In the genomic region with DNA sequence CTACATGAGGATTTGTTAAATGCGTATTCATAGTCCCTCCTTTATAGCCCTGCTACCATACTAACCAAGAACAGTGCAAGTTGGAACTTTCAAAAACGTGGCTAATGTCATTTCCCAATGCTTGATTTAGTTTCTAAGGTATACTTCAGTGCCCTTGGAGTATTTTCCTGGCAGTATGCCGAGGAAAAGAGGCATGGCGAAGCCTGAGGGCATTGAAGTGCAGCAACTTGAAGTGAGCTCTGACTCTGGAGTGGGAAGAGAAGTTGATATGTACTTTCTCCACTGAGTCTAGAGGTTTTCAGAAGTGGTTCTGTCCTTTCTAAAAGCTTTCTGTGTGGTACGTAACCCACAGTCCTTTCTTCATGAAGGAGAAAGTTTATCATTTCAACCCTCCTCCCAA, we compare ENCODE assay signal across 19 mouse cellular contexts. TPM values are rescaled to one million over a fixed set of nuclear protein-coding genes. Genes with fewer than 3 reads are reported as not detected.
A peak's percentile ranks its signal among the peaks of the same experiment; 100 is the strongest.
DNase-seq lines count a peak whose midpoint lies in the region; ATAC-seq and TF ChIP-seq lines count a peak whose summit lies in the region.
"Had no signal": no experiment of that assay in that cellular context is flagged by ENCODE, and none has a peak within 500 bp of the region (broad histone marks: within the 10 kb centered on the region; RNA-seq: fewer than 3 reads in every experiment).

No protein-coding gene starts in this region.

- peaks cover 7% of the 10 kb centered on the region; the same call in 1 of the 2 replicates for H3K36me3 ChIP-seq in lung, postnatal 0 days (ENCODE audit: insufficient read depth, low read length)
- peaks cover 6% of the 10 kb centered on the region; the same call in 1 of the 2 replicates for H3K36me3 ChIP-seq in liver, postnatal 0 days (replicated peaks; ENCODE audit: insufficient read depth, low read length)
- no peaks in the 10 kb centered on the region for H3K36me3 ChIP-seq in hindbrain, postnatal 0 days (ENCODE audit: insufficient read depth, low read length)

- H3K4me1 ChIP-seq in lung, postnatal 0 days (ENCODE audit: insufficient read depth, low read depth, low read length), result no peaks in the 10 kb centered on the region
- H3K4me1 ChIP-seq in liver, postnatal 0 days (ENCODE audit: insufficient read depth), result peaks cover 2% of the 10 kb centered on the region; the same call in 1 of the 2 replicates
- H3K4me1 ChIP-seq in hindbrain, postnatal 0 days (ENCODE audit: insufficient read depth, low read length), result no peaks in the 10 kb centered on the region
- H3K4me1 ChIP-seq: limb, embryonic 13.5 days; midbrain, embryonic 10.5 days; neural tube, embryonic 13.5 days had no signal

- TF ChIP-seq EP300 in lung, postnatal 0 days (IDR thresholded peaks at IDR 0.05), result peak; percentile 90
- TF ChIP-seq EP300 in liver, postnatal 0 days (IDR thresholded peaks at IDR 0.05; ENCODE audit: low read depth), result no peak

- DNase-seq in adrenal gland, postnatal 14 days, result peak; percentile 11
- DNase-seq in adrenal gland, adult 8-10 months, result no peak
- DNase-seq in fat pad, adult 2 months (ENCODE audit: extremely low read depth, low read depth, low spot score), result peak; percentile 16
- peak; percentile 77 for DNase-seq in kidney, postnatal 14 days
- DNase-seq in lung, postnatal 0 days (ENCODE audit: low spot score), result peak; percentile 90
- DNase-seq in liver, postnatal 0 days, result no peak
- no peak for DNase-seq in hindbrain, postnatal 0 days (ENCODE audit: low spot score)
- DNase-seq in cerebellum, adult 11 months, result no peak
- DNase-seq: cerebellum, adult 11-12 months; heart, postnatal 36 days; right cerebral cortex, postnatal 4 days; thymus, adult 2 months had no signal

- H3K27me3 ChIP-seq in lung, postnatal 0 days (replicated peaks; ENCODE audit: insufficient read depth, low read length), result no peaks in the 10 kb centered on the region
- H3K27me3 ChIP-seq in liver, postnatal 0 days (ENCODE audit: insufficient read depth, low read length), result no peaks in the 10 kb centered on the region
- no peaks in the 10 kb centered on the region for H3K27me3 ChIP-seq in hindbrain, postnatal 0 days (ENCODE audit: insufficient read depth, low read length)
- H3K27me3 ChIP-seq: CH12.LX; embryonic facial prominence, embryonic 13.5 days; limb, embryonic 13.5 days; liver, embryonic 15.5 days; neural tube, embryonic 13.5 days had no signal

- H3K4me3 ChIP-seq in lung, postnatal 0 days (ENCODE audit: low read depth, low read length), result no peak overlapping the region
- H3K4me3 ChIP-seq in liver, postnatal 0 days (ENCODE audit: low read depth, low read length), result no peak overlapping the region
- no peak overlapping the region for H3K4me3 ChIP-seq in hindbrain, postnatal 0 days (ENCODE audit: low read length)
- H3K4me3 ChIP-seq: embryonic facial prominence, embryonic 13.5 days; limb, embryonic 13.5 days; liver, embryonic 15.5 days; midbrain, embryonic 10.5 days; neural tube, embryonic 13.5 days had no signal

- no peak overlapping the region for H3K9ac ChIP-seq in lung, postnatal 0 days (replicated peaks; ENCODE audit: low read depth)
- no peak overlapping the region for H3K9ac ChIP-seq in liver, postnatal 0 days (replicated peaks)
- no peak overlapping the region for H3K9ac ChIP-seq in hindbrain, postnatal 0 days (replicated peaks; ENCODE audit: low read length)
- H3K9ac ChIP-seq: embryonic facial prominence, embryonic 13.5 days; limb, embryonic 13.5 days; liver, embryonic 15.5 days; neural tube, embryonic 13.5 days had no signal

- no peaks in the 10 kb centered on the region for H3K9me3 ChIP-seq in lung, postnatal 0 days (ENCODE audit: low read length)
- no peaks in the 10 kb centered on the region for H3K9me3 ChIP-seq in liver, postnatal 0 days (ENCODE audit: low read length)
- no peaks in the 10 kb centered on the region for H3K9me3 ChIP-seq in hindbrain, postnatal 0 days (ENCODE audit: low read length)
- H3K9me3 ChIP-seq: embryonic facial prominence, embryonic 13.5 days; limb, embryonic 13.5 days; liver, embryonic 15.5 days; midbrain, embryonic 10.5 days; neural tube, embryonic 13.5 days had no signal

- WGBS in lung, postnatal 0 days, result 47% methylated on average over 5 of the region's 5 CpGs
- WGBS in liver, postnatal 0 days (ENCODE audit: insufficient replicate concordance), result 78% methylated on average over 5 of the region's 5 CpGs
- 75% methylated on average over 5 of the region's 5 CpGs for WGBS in hindbrain, postnatal 0 days

- peak overlapping the region; percentile 15; the same call in 1 of the 2 replicates for H3K4me2 ChIP-seq in lung, postnatal 0 days (replicated peaks; ENCODE audit: low read depth, low read length)
- no peak overlapping the region for H3K4me2 ChIP-seq in liver, postnatal 0 days (ENCODE audit: low read depth, low read length)
- H3K4me2 ChIP-seq in hindbrain, postnatal 0 days (ENCODE audit: low read depth, low read length), result no peak overlapping the region
- H3K4me2 ChIP-seq: embryonic facial prominence, embryonic 13.5 days; limb, embryonic 13.5 days; liver, embryonic 15.5 days; neural tube, embryonic 13.5 days had no signal

- TF ChIP-seq CTCF in lung, postnatal 0 days (IDR thresholded peaks at IDR 0.05), result no peak
- no peak for TF ChIP-seq CTCF in liver, postnatal 0 days (IDR thresholded peaks at IDR 0.05; ENCODE audit: low read depth)
- TF ChIP-seq CTCF in hindbrain, postnatal 0 days (IDR thresholded peaks at IDR 0.05; ENCODE audit: low read depth), result no peak

- H3K27ac ChIP-seq in lung, postnatal 0 days (ENCODE audit: low read length), result peak overlapping the region; percentile 23; the same call in 1 of the 2 replicates
- no peak overlapping the region for H3K27ac ChIP-seq in liver, postnatal 0 days (ENCODE audit: low read depth)
- no peak overlapping the region for H3K27ac ChIP-seq in hindbrain, postnatal 0 days
- H3K27ac ChIP-seq: embryonic facial prominence, embryonic 13.5 days; limb, embryonic 13.5 days; liver, embryonic 15.5 days; midbrain, embryonic 10.5 days; neural tube, embryonic 13.5 days had no signal

- peak; percentile 92 for ATAC-seq in lung, postnatal 0 days
- ATAC-seq in liver, postnatal 0 days, result no peak
- no peak for ATAC-seq in hindbrain, postnatal 0 days
- ATAC-seq: hindbrain, embryonic 16.5 days had no signal

RNA-seq across cellular contexts. Expression of a gene that starts 7.4 kb away (rescaled TPM):
- total RNA-seq in adrenal gland, postnatal 14 days (2021), result 10.7 and 12.5 TPM in 2 replicates
- 10 to 100 TPM in 1 of 4 experiments, 1 to 10 TPM in 3; 7.2 to 12.3 (median 8.7) TPM for total RNA-seq in adrenal gland, adult 8-10 months (2022)
- 113 and 117 TPM in 2 replicates for polyA plus RNA-seq in lung, postnatal 0 days (2015; fragmentation: Nextera tagmentation; extraction: Ambion mirVana)
- 16.8 and 18.4 TPM in 2 replicates for polyA plus RNA-seq in liver, postnatal 0 days (2015; fragmentation: Nextera tagmentation; extraction: Ambion mirVana)
- 7.7 and 10.5 TPM in 2 replicates for total RNA-seq in hindbrain, postnatal 0 days (2014; rRNA removed)
- 2.3 and 2.8 TPM in 2 replicates for polyA plus RNA-seq in hindbrain, postnatal 0 days (2015; fragmentation: Nextera tagmentation; extraction: Ambion mirVana)

RNA-seq across cellular contexts. Expression of a gene that starts 26.5 kb away (rescaled TPM):
- total RNA-seq in adrenal gland, postnatal 14 days (2021), result 9.6 and 10.9 TPM in 2 replicates
- total RNA-seq in adrenal gland, adult 8-10 months (2022), result 10 to 100 TPM; 12.1 to 17.7 (median 14.3) TPM
- polyA plus RNA-seq in lung, postnatal 0 days (2015; fragmentation: Nextera tagmentation; extraction: Ambion mirVana), result 5.2 and 6.2 TPM in 2 replicates
- 2.6 and 3.6 TPM in 2 replicates for polyA plus RNA-seq in liver, postnatal 0 days (2015; fragmentation: Nextera tagmentation; extraction: Ambion mirVana)
- 9.7 and 10.6 TPM in 2 replicates for total RNA-seq in hindbrain, postnatal 0 days (2014; rRNA removed)
- polyA plus RNA-seq in hindbrain, postnatal 0 days (2015; fragmentation: Nextera tagmentation; extraction: Ambion mirVana), result 6.7 and 6.9 TPM in 2 replicates

Comparison
In these comparisons a context has a peak if more than half of its experiments do, and no peak if none do; other contexts are left out.
1. DNase-seq: peak in adrenal gland, postnatal 14 days (single experiment), fat pad, adult 2 months (single experiment), kidney, postnatal 14 days (single experiment) and lung, postnatal 0 days (single experiment); none in adrenal gland, adult 8-10 months (single experiment), liver, postnatal 0 days (single experiment), hindbrain, postnatal 0 days (single experiment) and cerebellum, adult 11 months (single experiment).